Comparison of ENCODE assay signal across 1 mouse cellular context in the genomic region with DNA sequence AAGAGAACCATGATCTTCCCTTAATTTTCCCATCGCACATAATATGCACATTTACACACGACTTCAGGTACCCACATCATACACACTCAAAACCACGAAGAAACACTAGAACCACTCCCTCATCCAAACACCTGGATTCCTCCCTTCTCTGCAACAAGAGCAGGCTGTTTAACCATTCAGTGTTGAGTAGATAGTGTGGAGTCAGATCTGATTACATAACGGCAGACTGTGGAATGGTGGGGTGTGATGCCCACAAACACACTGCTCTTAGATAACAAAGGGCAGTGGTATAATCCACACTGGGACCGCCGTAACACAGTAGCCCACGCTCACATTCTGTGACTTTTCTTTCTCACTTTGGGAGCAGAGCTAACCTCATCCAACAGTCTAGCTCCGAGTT.
TF ChIP-seq lines count a peak whose summit lies in the region.

No protein-coding gene starts in this region.

TF ChIP-seq in MEL, 35 proteins besides CTCF, POLR2A, EP300 and RAD21 (continued from another document):
- no peak for TF ChIP-seq CHD1 (IDR thresholded peaks at IDR 0.05; ENCODE audit: low read depth, low read length)
- TF ChIP-seq MAX (IDR thresholded peaks at IDR 0.05; ENCODE audit: low read length) = 0 out of 2 replicates have a peak, but pooled peaks have one; percentile 29
- no peak for TF ChIP-seq ZC3H11A (IDR thresholded peaks at IDR 0.05; ENCODE audit: low read depth, low read length)
- peak; percentile 90 for TF ChIP-seq ETS1 (IDR thresholded peaks at IDR 0.05; ENCODE audit: low read depth, low read length)
- TF ChIP-seq NRF1 (IDR thresholded peaks at IDR 0.05; ENCODE audit: insufficient read depth, low read depth, low read length, poor library complexity, severe bottlenecking) = no peak
- 0 out of 2 replicates have a peak, but pooled peaks have one; percentile 13 for TF ChIP-seq KAT2A (conservative IDR thresholded peaks at IDR 0.05; ENCODE audit: low read depth, low read length)
- TF ChIP-seq ZNF384 (IDR thresholded peaks at IDR 0.05; ENCODE audit: low read depth, low read length) = no peak
- peak; percentile 24; the same call in 1 of the 2 replicates for TF ChIP-seq RCOR1 (IDR thresholded peaks at IDR 0.05; ENCODE audit: low read depth, low read length)
- TF ChIP-seq SMC3 (IDR thresholded peaks at IDR 0.05; ENCODE audit: low read depth, low read length) = no peak
- no peak for TF ChIP-seq MEF2A (IDR thresholded peaks at IDR 0.05; ENCODE audit: extremely low read depth, insufficient replicate concordance, low read depth, low read length, poor library complexity, severe bottlenecking)
- peak; percentile 87 for TF ChIP-seq SIN3A (IDR thresholded peaks at IDR 0.05; ENCODE audit: low read length)
- TF ChIP-seq POLR2AphosphoS2 (IDR thresholded peaks at IDR 0.05; ENCODE audit: low read length) = no peak; the same call in 1 of the 2 replicates
- peak; percentile 33; the same call in 1 of the 2 replicates for TF ChIP-seq MAFK (IDR thresholded peaks at IDR 0.05; ENCODE audit: borderline replicate concordance, low read depth, low read length)
- TF ChIP-seq ZMIZ1 (IDR thresholded peaks at IDR 0.05; ENCODE audit: low read depth, low read length) = no peak
- TF ChIP-seq TCF12 (IDR thresholded peaks at IDR 0.05; ENCODE audit: low read depth, low read length) = peak; percentile 91
- no peak for TF ChIP-seq CHD2 (IDR thresholded peaks at IDR 0.05; ENCODE audit: low read length)
- no peak; the same call in 1 of the 2 replicates for TF ChIP-seq HCFC1 (IDR thresholded peaks at IDR 0.05; ENCODE audit: low read depth, low read length)
- no peak for TF ChIP-seq TBP (IDR thresholded peaks at IDR 0.05; ENCODE audit: low read depth, low read length)
- TF ChIP-seq MAZ (IDR thresholded peaks at IDR 0.05; ENCODE audit: low read depth, low read length) = no peak
- peak; percentile 88 for TF ChIP-seq MYB (IDR thresholded peaks at IDR 0.05; ENCODE audit: low read depth, low read length)
- no peak for TF ChIP-seq TAL1 (IDR thresholded peaks at IDR 0.05; ENCODE audit: low read length)
- TF ChIP-seq GABPA (IDR thresholded peaks at IDR 0.05; ENCODE audit: low read depth, low read length) = no peak
- no peak for TF ChIP-seq USF1 (IDR thresholded peaks at IDR 0.05; ENCODE audit: low read depth, low read length)
- no peak for TF ChIP-seq POLR2AphosphoS5 (IDR thresholded peaks at IDR 0.05; ENCODE audit: borderline replicate concordance, low read depth, low read length)
- TF ChIP-seq JUND (IDR thresholded peaks at IDR 0.05; ENCODE audit: low read depth, low read length) = no peak
- TF ChIP-seq E2F4 (IDR thresholded peaks at IDR 0.05; ENCODE audit: borderline replicate concordance, low read depth, low read length) = no peak
- no peak for TF ChIP-seq MYC (IDR thresholded peaks at IDR 0.05; ENCODE audit: low read depth, low read length)
- TF ChIP-seq UBTF (IDR thresholded peaks at IDR 0.05; ENCODE audit: borderline replicate concordance, insufficient read depth, low read depth, low read length) = no peak
